8 mouse cellular contexts compared by ENCODE assay signal in the genomic region with DNA sequence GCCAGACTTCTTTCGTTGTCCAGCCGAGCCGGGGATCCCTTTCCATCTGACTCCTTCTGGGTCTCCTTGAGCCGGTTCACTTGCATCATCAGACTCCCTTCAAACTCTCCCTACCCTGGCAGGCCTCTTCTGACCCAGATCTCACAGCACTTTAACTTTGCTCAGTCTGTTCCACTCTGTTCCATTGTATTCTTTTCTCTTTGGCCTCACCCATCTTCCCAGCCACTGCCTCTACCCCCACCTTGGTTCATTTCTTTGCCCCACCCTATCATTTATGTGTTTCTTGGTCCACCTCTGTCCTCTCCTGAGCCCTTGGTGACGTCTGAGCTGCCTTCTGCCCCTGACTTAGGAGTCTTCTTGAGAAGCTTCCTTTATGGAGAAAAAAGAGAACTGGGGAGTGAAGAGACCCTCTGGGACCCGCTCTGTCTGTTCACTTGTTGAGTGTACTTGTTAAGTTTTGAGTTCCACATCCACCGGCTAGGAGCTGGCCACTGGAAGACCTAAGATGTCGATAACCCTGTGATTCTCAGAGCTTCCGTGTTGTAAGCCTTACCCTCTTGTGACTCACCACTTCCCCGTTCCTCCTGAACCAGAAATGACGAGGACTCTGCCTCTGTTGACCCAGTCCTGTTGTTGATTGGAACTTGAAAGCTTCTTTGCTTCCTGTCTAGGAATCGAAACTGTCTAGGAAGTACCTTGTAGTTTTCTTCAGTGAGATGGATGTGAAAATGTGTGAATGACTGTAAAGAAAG. TPM values are rescaled to one million over a fixed set of nuclear protein-coding genes. Genes with fewer than 3 reads are reported as not detected.
A peak's percentile ranks its signal among the peaks of the same experiment; 100 is the strongest.
DNase-seq lines count a peak whose midpoint lies in the region; ATAC-seq and TF ChIP-seq lines count a peak whose summit lies in the region.

No protein-coding gene starts in this region.

- H3K4me1 ChIP-seq in ES-Bruce4 (ENCODE audit: control insufficient read depth, insufficient read depth, low read length), result no peaks in the 10 kb centered on the region
- peaks cover 66% of the 10 kb centered on the region for H3K4me1 ChIP-seq in erythroblast, embryonic 14.5 days (ENCODE audit: control insufficient read depth)
- H3K4me1 ChIP-seq in hindbrain, embryonic 11.5 days (replicated peaks; ENCODE audit: control insufficient read depth, insufficient read depth, low read length), result peaks cover 10% of the 10 kb centered on the region
- H3K4me1 ChIP-seq in liver, adult 2 months (ENCODE audit: control insufficient read depth, insufficient read depth, low read length), result peaks cover 13% of the 10 kb centered on the region
- H3K4me1 ChIP-seq in midbrain, postnatal 0 days (ENCODE audit: insufficient read depth, low read length), result peaks cover 16% of the 10 kb centered on the region

- DNase-seq in 3134 (ENCODE audit: extremely low read depth, insufficient read length, low spot score), result peak; percentile 57
- DNase-seq in hindbrain, embryonic 11.5 days (ENCODE audit: low spot score), result peak; percentile 33
- peak; percentile 65 for DNase-seq in liver, adult 2 months (ENCODE audit: extremely low read depth, low read depth, low spot score)
- peak; percentile 15 for DNase-seq in midbrain, postnatal 0 days (ENCODE audit: low spot score)
- peak; percentile 66 for DNase-seq in yolk sac, embryonic 10.5 days (ENCODE audit: low spot score)
- no peak for DNase-seq in cerebellum, adult 18-20 months

- H3K9ac ChIP-seq in ES-Bruce4 (ENCODE audit: low read depth, poor library complexity, severe bottlenecking), result peak overlapping the region; percentile 91
- H3K9ac ChIP-seq in hindbrain, embryonic 11.5 days (ENCODE audit: low read depth, low read length), result peak overlapping the region; percentile 95
- peak overlapping the region; percentile 98 for H3K9ac ChIP-seq in liver, adult 2 months (ENCODE audit: low read depth, low read length)
- peak overlapping the region; percentile 83 for H3K9ac ChIP-seq in midbrain, postnatal 0 days (replicated peaks; ENCODE audit: low read length, poor library complexity, severe bottlenecking)

- ATAC-seq in hindbrain, embryonic 11.5 days (ENCODE audit: low FRiP score), result peak; percentile 38
- 0 out of 2 replicates have a peak, but pooled peaks have one; percentile 3 for ATAC-seq in midbrain, postnatal 0 days (ENCODE audit: low FRiP score)

- H3K4me3 ChIP-seq in ES-Bruce4 (ENCODE audit: low read depth, low read length), result peak overlapping the region; percentile 77
- H3K4me3 ChIP-seq in erythroblast, embryonic 14.5 days (replicated peaks), result peak overlapping the region; percentile 91
- peak overlapping the region; percentile 90 for H3K4me3 ChIP-seq in hindbrain, embryonic 11.5 days (ENCODE audit: low read depth, low read length)
- H3K4me3 ChIP-seq in liver, adult 2 months (ENCODE audit: insufficient read depth, low read depth, low read length), result peak overlapping the region; percentile 96
- H3K4me3 ChIP-seq in midbrain, postnatal 0 days (ENCODE audit: low read depth, low read length), result peak overlapping the region; percentile 90

- H3K4me2 ChIP-seq in hindbrain, embryonic 11.5 days (replicated peaks; ENCODE audit: low read depth, low read length), result peak overlapping the region; percentile 82
- H3K4me2 ChIP-seq in midbrain, postnatal 0 days (ENCODE audit: low read depth, low read length, poor library complexity, severe bottlenecking), result peak overlapping the region; percentile 90

- peaks cover 4% of the 10 kb centered on the region for H3K36me3 ChIP-seq in ES-Bruce4 (ENCODE audit: control insufficient read depth, insufficient read depth, low read length, poor library complexity, severe bottlenecking)
- peaks cover 36% of the 10 kb centered on the region for H3K36me3 ChIP-seq in erythroblast, embryonic 14.5 days (ENCODE audit: control insufficient read depth)
- H3K36me3 ChIP-seq in hindbrain, embryonic 11.5 days (ENCODE audit: control insufficient read depth, insufficient read depth, low read length), result no peaks in the 10 kb centered on the region
- H3K36me3 ChIP-seq in liver, adult 2 months (ENCODE audit: control insufficient read depth, insufficient read depth, low read length), result peaks cover 2% of the 10 kb centered on the region; the same call in 1 of the 2 replicates
- H3K36me3 ChIP-seq in midbrain, postnatal 0 days (ENCODE audit: insufficient read depth, low read length), result no peaks in the 10 kb centered on the region; the same call in none of the 2 replicates

- no peak for TF ChIP-seq POLR2A in ES-Bruce4 (IDR thresholded peaks at IDR 0.05; ENCODE audit: insufficient read depth, low read length)
- no peak for TF ChIP-seq POLR2A in liver, adult 2 months (IDR thresholded peaks at IDR 0.05; ENCODE audit: extremely low read depth, insufficient read depth, low read length)

- H3K79me2 ChIP-seq in liver, adult 2 months (ENCODE audit: control insufficient read depth, insufficient read depth, low read length), result peaks cover 33% of the 10 kb centered on the region

- 16% methylated on average over 12 of the region's 12 CpGs for WGBS in hindbrain, embryonic 11.5 days
- WGBS in liver, adult 2 months, result 3% methylated on average over 12 of the region's 12 CpGs
- WGBS in midbrain, postnatal 0 days, result 20% methylated on average over 12 of the region's 12 CpGs

- H3K9me3 ChIP-seq in ES-Bruce4 (replicated peaks; ENCODE audit: control insufficient read depth, insufficient read depth, low read length, poor library complexity, severe bottlenecking), result no peaks in the 10 kb centered on the region
- no peaks in the 10 kb centered on the region for H3K9me3 ChIP-seq in erythroblast, embryonic 14.5 days (ENCODE audit: control insufficient read depth, low read length)
- H3K9me3 ChIP-seq in hindbrain, embryonic 11.5 days (ENCODE audit: control insufficient read depth, low read length), result no peaks in the 10 kb centered on the region
- H3K9me3 ChIP-seq in midbrain, postnatal 0 days (ENCODE audit: low read length), result no peaks in the 10 kb centered on the region

- no peak for TF ChIP-seq CTCF in ES-Bruce4 (IDR thresholded peaks at IDR 0.05; ENCODE audit: low read depth, low read length)
- no peak for TF ChIP-seq CTCF in liver, adult 2 months (IDR thresholded peaks at IDR 0.05; ENCODE audit: low read depth, low read length)
- TF ChIP-seq CTCF in midbrain, postnatal 0 days (IDR thresholded peaks at IDR 0.05), result no peak

- no peak overlapping the region for H3K27ac ChIP-seq in ES-Bruce4 (ENCODE audit: insufficient read depth, low read length)
- H3K27ac ChIP-seq in hindbrain, embryonic 11.5 days (ENCODE audit: low read depth, low read length), result peak overlapping the region; percentile 25
- H3K27ac ChIP-seq in liver, adult 2 months (replicated peaks; ENCODE audit: insufficient read depth, low read depth, low read length), result peak overlapping the region; percentile 81
- H3K27ac ChIP-seq in midbrain, postnatal 0 days (ENCODE audit: low read depth, low read length), result peak overlapping the region; percentile 75; the same call in 1 of the 2 replicates

- H3K27me3 ChIP-seq in ES-Bruce4 (ENCODE audit: control insufficient read depth, insufficient read depth, low read length, poor library complexity, severe bottlenecking), result no peaks in the 10 kb centered on the region
- no peaks in the 10 kb centered on the region for H3K27me3 ChIP-seq in erythroblast, embryonic 14.5 days (ENCODE audit: control insufficient read depth)
- no peaks in the 10 kb centered on the region for H3K27me3 ChIP-seq in hindbrain, embryonic 11.5 days (ENCODE audit: control insufficient read depth, insufficient read depth, low read length)
- no peaks in the 10 kb centered on the region for H3K27me3 ChIP-seq in liver, adult 2 months (ENCODE audit: control insufficient read depth, insufficient read depth, low read length)
- no peaks in the 10 kb centered on the region for H3K27me3 ChIP-seq in midbrain, postnatal 0 days (ENCODE audit: insufficient read depth, low read length)

- TF ChIP-seq EP300 in ES-Bruce4 (IDR thresholded peaks at IDR 0.05; ENCODE audit: insufficient read depth, low read depth, low read length), result no peak

RNA-seq across cellular contexts. Expression of a gene that starts 6.2 kb away (rescaled TPM):
- polyA plus RNA-seq in ES-Bruce4 (2011; ENCODE audit: insufficient read depth, insufficient read length, low read depth, missing spikeins), result 116 and 125 TPM in 2 replicates
- polyA plus RNA-seq in erythroblast, embryonic 14.5 days (2012), result 23.8 and 27.6 TPM in 2 replicates
- 15.2 and 15.7 TPM in 2 replicates for polyA plus RNA-seq in hindbrain, embryonic 11.5 days (2014; fragmentation: Nextera tagmentation; extraction: Ambion mirVana)
- 54.4 and 57.7 TPM in 2 replicates for total RNA-seq in liver, adult 2 months (2014; rRNA removed)
- 37.6 and 37.8 TPM in 2 replicates for polyA plus RNA-seq in liver, adult 2 months (2012; rRNA removed)
- total RNA-seq in midbrain, postnatal 0 days (2014; rRNA removed), result 152 and 156 TPM in 2 replicates
- polyA plus RNA-seq in midbrain, postnatal 0 days (2015; fragmentation: Nextera tagmentation; extraction: Ambion mirVana), result 28.1 and 31.7 TPM in 2 replicates

RNA-seq across cellular contexts. Expression of a gene that starts 44.4 kb away (rescaled TPM):
- not detected in 2 replicates for polyA plus RNA-seq in ES-Bruce4 (2011; ENCODE audit: insufficient read depth, insufficient read length, low read depth, missing spikeins)
- 0.19 and 0.33 TPM in 2 replicates for polyA plus RNA-seq in erythroblast, embryonic 14.5 days (2012)
- 0.56 and 1.0 TPM in 2 replicates for polyA plus RNA-seq in hindbrain, embryonic 11.5 days (2014; fragmentation: Nextera tagmentation; extraction: Ambion mirVana)
- not detected in 2 replicates for total RNA-seq in liver, adult 2 months (2014; rRNA removed)
- polyA plus RNA-seq in liver, adult 2 months (2012; rRNA removed), result 0.37 TPM in 1 of 2 replicates, not detected in the other
- total RNA-seq in midbrain, postnatal 0 days (2014; rRNA removed), result not detected in 2 replicates
- 0.35 TPM in 1 of 2 replicates, not detected in the other for polyA plus RNA-seq in midbrain, postnatal 0 days (2015; fragmentation: Nextera tagmentation; extraction: Ambion mirVana)

RNA-seq across cellular contexts. Expression of a gene that starts 44.6 kb away (rescaled TPM):
- polyA plus RNA-seq in ES-Bruce4 (2011; ENCODE audit: insufficient read depth, insufficient read length, low read depth, missing spikeins), result 3.8 and 5.0 TPM in 2 replicates
- polyA plus RNA-seq in erythroblast, embryonic 14.5 days (2012), result 2.0 and 2.1 TPM in 2 replicates
- polyA plus RNA-seq in hindbrain, embryonic 11.5 days (2014; fragmentation: Nextera tagmentation; extraction: Ambion mirVana), result 1.0 and 1.5 TPM in 2 replicates
- total RNA-seq in liver, adult 2 months (2014; rRNA removed), result 0.18 and 1.0 TPM in 2 replicates
- 3.2 TPM in 2 replicates for polyA plus RNA-seq in liver, adult 2 months (2012; rRNA removed)
- total RNA-seq in midbrain, postnatal 0 days (2014; rRNA removed), result 7.7 and 10.4 TPM in 2 replicates
- polyA plus RNA-seq in midbrain, postnatal 0 days (2015; fragmentation: Nextera tagmentation; extraction: Ambion mirVana), result 1.2 and 1.5 TPM in 2 replicates

RNA-seq across cellular contexts. Expression of a gene that starts 54.2 kb away (rescaled TPM):
- polyA plus RNA-seq in ES-Bruce4 (2011; ENCODE audit: insufficient read depth, insufficient read length, low read depth, missing spikeins), result 8.3 and 9.5 TPM in 2 replicates
- polyA plus RNA-seq in erythroblast, embryonic 14.5 days (2012), result 1.2 and 1.6 TPM in 2 replicates
- 12.8 and 14.1 TPM in 2 replicates for polyA plus RNA-seq in hindbrain, embryonic 11.5 days (2014; fragmentation: Nextera tagmentation; extraction: Ambion mirVana)
- total RNA-seq in liver, adult 2 months (2014; rRNA removed), result 39.9 and 51.1 TPM in 2 replicates
- 127 and 134 TPM in 2 replicates for polyA plus RNA-seq in liver, adult 2 months (2012; rRNA removed)
- 16.1 and 21.6 TPM in 2 replicates for total RNA-seq in midbrain, postnatal 0 days (2014; rRNA removed)
- 17.8 and 21.1 TPM in 2 replicates for polyA plus RNA-seq in midbrain, postnatal 0 days (2015; fragmentation: Nextera tagmentation; extraction: Ambion mirVana)

Comparison
In these comparisons a context has a peak if more than half of its experiments do, and no peak if none do; other contexts are left out.
1. DNase-seq: peak in 3134 (single experiment), hindbrain, embryonic 11.5 days (single experiment), liver, adult 2 months (single experiment), midbrain, postnatal 0 days (single experiment) and yolk sac, embryonic 10.5 days (single experiment); none in cerebellum, adult 18-20 months (0 of 2).
2. Peak in every context shown above with its lines, with median percentiles within 50 percentile points of each other: H3K4me3 ChIP-seq and H3K9ac ChIP-seq.